ENCODE assay signal across 10 mouse cellular contexts in the genomic region with DNA sequence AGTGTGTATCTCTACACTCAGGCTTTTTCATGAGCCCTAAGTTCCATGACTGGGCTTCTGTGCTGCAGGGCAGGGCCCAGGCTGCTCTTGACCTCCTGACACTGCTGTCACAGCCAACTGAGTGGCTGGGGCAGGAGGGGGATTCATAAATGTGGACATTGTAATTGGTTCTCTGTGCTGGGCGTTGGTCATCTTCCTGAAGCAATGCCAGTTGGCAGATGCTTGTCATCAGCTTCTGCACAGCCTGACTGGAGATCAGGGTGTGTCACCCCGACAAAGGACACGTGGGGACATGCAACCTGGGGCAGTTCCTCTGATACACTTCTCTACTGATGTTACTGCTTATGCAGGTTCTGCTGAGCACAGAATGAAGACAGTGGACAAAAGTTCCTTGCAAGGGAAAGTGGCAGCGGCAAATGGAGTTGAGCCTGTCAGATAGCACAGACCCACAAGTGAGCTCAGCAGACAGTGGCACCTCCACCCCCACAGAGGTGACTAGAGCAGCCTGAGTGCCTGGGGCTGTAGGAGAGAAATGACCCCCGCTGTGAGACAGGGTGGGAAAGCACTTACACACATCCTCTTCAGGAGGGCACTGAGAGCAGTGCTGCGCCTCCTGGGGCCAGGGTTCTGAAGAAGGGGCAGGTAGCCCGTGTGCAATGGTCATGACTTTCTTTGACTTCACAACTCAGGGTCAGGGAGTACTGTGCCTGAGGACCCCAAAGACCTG. TPM values are rescaled to one million over a fixed set of nuclear protein-coding genes. Genes with fewer than 3 reads are reported as not detected.
DNase-seq lines count a peak whose midpoint lies in the region; ATAC-seq and TF ChIP-seq lines count a peak whose summit lies in the region.
"Had no signal": no experiment of that assay in that cellular context is flagged by ENCODE, and none has a peak within 500 bp of the region (broad histone marks: within the 10 kb centered on the region; RNA-seq: fewer than 3 reads in every experiment).

No protein-coding gene starts in this region.

- 0 out of 2 replicates have a peak, but pooled peaks have one; percentile 24 for TF ChIP-seq POLR2A in heart, adult 2 months (IDR thresholded peaks at IDR 0.05; ENCODE audit: insufficient read depth, low read depth, low read length)

- H3K79me2 ChIP-seq in heart, adult 2 months (replicated peaks; ENCODE audit: control insufficient read depth, insufficient read depth, low read length) = peaks cover 1% of the 10 kb centered on the region

- no peaks in the 10 kb centered on the region for H3K27me3 ChIP-seq in embryonic facial prominence, embryonic 11.5 days (ENCODE audit: control insufficient read depth, insufficient read depth, low read length)
- no peaks in the 10 kb centered on the region for H3K27me3 ChIP-seq in embryonic facial prominence, embryonic 10.5 days (replicated peaks; ENCODE audit: low read depth, poor library complexity, severe bottlenecking)
- H3K27me3 ChIP-seq in G1E (ENCODE audit: insufficient read depth, low read length) = no peaks in the 10 kb centered on the region
- no peaks in the 10 kb centered on the region for H3K27me3 ChIP-seq in heart, adult 2 months (ENCODE audit: control insufficient read depth, insufficient read depth, low read length)
- no peaks in the 10 kb centered on the region for H3K27me3 ChIP-seq in liver, embryonic 15.5 days
- H3K27me3 ChIP-seq: midbrain, embryonic 12.5 days had no signal

- no peaks in the 10 kb centered on the region for H3K4me1 ChIP-seq in embryonic facial prominence, embryonic 11.5 days (ENCODE audit: control insufficient read depth, insufficient read depth, low read length)
- H3K4me1 ChIP-seq in embryonic facial prominence, embryonic 10.5 days = peaks cover 24% of the 10 kb centered on the region
- peaks cover 70% of the 10 kb centered on the region for H3K4me1 ChIP-seq in G1E (ENCODE audit: insufficient read depth, low read depth, low read length)
- H3K4me1 ChIP-seq in heart, adult 2 months (ENCODE audit: control insufficient read depth, insufficient read depth, low read length) = peaks cover 60% of the 10 kb centered on the region
- peaks cover 94% of the 10 kb centered on the region for H3K4me1 ChIP-seq in liver, embryonic 15.5 days (replicated peaks)

- no peak overlapping the region for H3K4me3 ChIP-seq in embryonic facial prominence, embryonic 11.5 days (ENCODE audit: low read depth, low read length)
- H3K4me3 ChIP-seq in embryonic facial prominence, embryonic 10.5 days = no peak overlapping the region
- no peak overlapping the region for H3K4me3 ChIP-seq in G1E (ENCODE audit: low read depth, low read length)
- H3K4me3 ChIP-seq in heart, adult 2 months = no peak overlapping the region
- no peak overlapping the region for H3K4me3 ChIP-seq in liver, embryonic 15.5 days (replicated peaks)
- H3K4me3 ChIP-seq: erythroblast, embryonic 14.5 days; midbrain, embryonic 12.5 days had no signal

- peak overlapping the region; percentile 22; the same call in 1 of the 2 replicates for H3K9ac ChIP-seq in embryonic facial prominence, embryonic 11.5 days (replicated peaks; ENCODE audit: low read length)
- H3K9ac ChIP-seq in heart, adult 2 months (ENCODE audit: low read depth, low read length) = peak overlapping the region; percentile 41
- 0 out of 2 replicates have a peak overlapping the region, but pooled peaks have one; percentile 9 for H3K9ac ChIP-seq in liver, embryonic 15.5 days
- H3K9ac ChIP-seq: midbrain, embryonic 12.5 days had no signal

- TF ChIP-seq CTCF in G1E (IDR thresholded peaks at IDR 0.05; ENCODE audit: low read depth, low read length) = no peak
- TF ChIP-seq CTCF in heart, adult 2 months (IDR thresholded peaks at IDR 0.05) = no peak

- no peaks in the 10 kb centered on the region for H3K36me3 ChIP-seq in embryonic facial prominence, embryonic 11.5 days (replicated peaks; ENCODE audit: control insufficient read depth, insufficient read depth, low read depth, low read length)
- H3K36me3 ChIP-seq in embryonic facial prominence, embryonic 10.5 days (replicated peaks) = peaks cover 8% of the 10 kb centered on the region; the same call in 1 of the 2 replicates
- peaks cover 88% of the 10 kb centered on the region for H3K36me3 ChIP-seq in G1E (replicated peaks)
- H3K36me3 ChIP-seq in heart, adult 2 months (ENCODE audit: control insufficient read depth, insufficient read depth, low read length) = peaks cover 11% of the 10 kb centered on the region; the same call in 1 of the 2 replicates
- H3K36me3 ChIP-seq in liver, embryonic 15.5 days (replicated peaks) = peaks cover 8% of the 10 kb centered on the region; the same call in 1 of the 2 replicates
- H3K36me3 ChIP-seq: midbrain, embryonic 12.5 days had no signal

- peak; percentile 96 for TF ChIP-seq EP300 in heart, adult 2 months (IDR thresholded peaks at IDR 0.05; ENCODE audit: insufficient read depth, low read depth, low read length)

- no peak overlapping the region for H3K27ac ChIP-seq in embryonic facial prominence, embryonic 11.5 days (replicated peaks; ENCODE audit: low read depth, low read length)
- no peak overlapping the region for H3K27ac ChIP-seq in embryonic facial prominence, embryonic 10.5 days (replicated peaks)
- H3K27ac ChIP-seq in heart, adult 2 months = peak overlapping the region; percentile 74
- peak overlapping the region; percentile 64 for H3K27ac ChIP-seq in liver, embryonic 15.5 days (replicated peaks)
- H3K27ac ChIP-seq: midbrain, embryonic 12.5 days had no signal

- no peak for DNase-seq in embryonic facial prominence, embryonic 11.5 days (ENCODE audit: low spot score)
- no peak for DNase-seq in embryonic facial prominence, embryonic 10.5 days (ENCODE audit: low spot score)
- DNase-seq in G1E (ENCODE audit: low spot score) = no peak
- DNase-seq in heart, adult 2 months = peak; percentile 74 to 84
- peak; percentile 68 for DNase-seq in telencephalon, adult 2 months (ENCODE audit: low read depth, low spot score)
- DNase-seq in left cerebral cortex, postnatal 36 days (ENCODE audit: low spot score in 2 of 2) = no peak
- no peak for DNase-seq in T-cell, adult 2 months (ENCODE audit: low spot score)

- no peak for ATAC-seq in embryonic facial prominence, embryonic 11.5 days (replicated peaks; ENCODE audit: insufficient number of reproducible peaks, low FRiP score, low TSS enrichment, low read depth)
- ATAC-seq in G1E (ENCODE audit: extremely low read depth, insufficient number of reproducible peaks, low FRiP score, poor library complexity, severe bottlenecking) = peak; percentile 42; the same call in 1 of the 2 replicates
- no peak for ATAC-seq in liver, embryonic 15.5 days (ENCODE audit: insufficient read depth)

- WGBS in embryonic facial prominence, embryonic 11.5 days = 65% methylated on average over 7 of the region's 7 CpGs
- WGBS in embryonic facial prominence, embryonic 10.5 days = 69% methylated on average over 7 of the region's 7 CpGs
- WGBS in heart, adult 2 months = 29% methylated on average over 7 of the region's 7 CpGs
- 51% methylated on average over 7 of the region's 7 CpGs for WGBS in liver, embryonic 15.5 days (ENCODE audit: insufficient replicate concordance)

- no peak overlapping the region for H3K4me2 ChIP-seq in embryonic facial prominence, embryonic 11.5 days (ENCODE audit: low read depth, low read length)
- H3K4me2 ChIP-seq in liver, embryonic 15.5 days = no peak overlapping the region
- H3K4me2 ChIP-seq: midbrain, embryonic 12.5 days had no signal

- intact Hi-C loops in heart, adult 2 months (cut with DNase I) = loop anchor here (2.0 kb wide), 1 partner anchor 49 kb away; no protein-coding TSS in a partner anchor
- intact Hi-C loops in left cerebral cortex, postnatal 36 days (cut with DNase I) = no loop called here

- no peaks in the 10 kb centered on the region for H3K9me3 ChIP-seq in embryonic facial prominence, embryonic 11.5 days (replicated peaks; ENCODE audit: control insufficient read depth, low read length)
- H3K9me3 ChIP-seq in embryonic facial prominence, embryonic 10.5 days = no peaks in the 10 kb centered on the region
- no peaks in the 10 kb centered on the region for H3K9me3 ChIP-seq in G1E (replicated peaks)
- H3K9me3 ChIP-seq in liver, embryonic 15.5 days (replicated peaks) = no peaks in the 10 kb centered on the region
- H3K9me3 ChIP-seq: midbrain, embryonic 12.5 days had no signal

RNA-seq across cellular contexts. Expression of a gene that starts 22.7 kb away (rescaled TPM):
- polyA plus RNA-seq in embryonic facial prominence, embryonic 11.5 days (2014; fragmentation: Nextera tagmentation; extraction: Ambion mirVana) = 15.3 and 16.1 TPM in 2 replicates
- polyA plus RNA-seq in embryonic facial prominence, embryonic 10.5 days (2016; fragmentation: Nextera tagmentation; extraction: Ambion mirVana) = 20.8 and 21.1 TPM in 2 replicates
- total RNA-seq in G1E (2014; fragmentation: Nextera tagmentation) (20.8 and 22.7 TPM in 2 replicates), G1E (2017) (7.6 and 9.1 TPM in 2 replicates)
- polyA plus RNA-seq in G1E (2012) = 56.4 and 59.0 TPM in 2 replicates
- total RNA-seq in heart, adult 2 months (2021) = 10 to 100 TPM in 1 of 2 experiments, 1 to 10 TPM in 1; 9.6 to 12.0 TPM
- polyA plus RNA-seq in heart, adult 2 months (2012; rRNA removed) = 12.7 and 13.8 TPM in 2 replicates
- polyA plus RNA-seq in liver, embryonic 15.5 days (2015; fragmentation: Nextera tagmentation; extraction: Ambion mirVana) = 11.8 and 14.2 TPM in 2 replicates
- 10 to 100 TPM; 19.1 to 20.7 TPM for total RNA-seq in left cerebral cortex, postnatal 36 days (2021)

RNA-seq across cellular contexts. Expression of a gene that starts 32.2 kb away (rescaled TPM):
- polyA plus RNA-seq in embryonic facial prominence, embryonic 11.5 days (2014; fragmentation: Nextera tagmentation; extraction: Ambion mirVana) = 79.0 and 87.9 TPM in 2 replicates
- 184 and 187 TPM in 2 replicates for polyA plus RNA-seq in embryonic facial prominence, embryonic 10.5 days (2016; fragmentation: Nextera tagmentation; extraction: Ambion mirVana)
- total RNA-seq in G1E (2014; fragmentation: Nextera tagmentation) (22.9 and 24.4 TPM in 2 replicates), G1E (2017) (35.8 and 36.8 TPM in 2 replicates)
- 141 and 157 TPM in 2 replicates for polyA plus RNA-seq in G1E (2012)
- total RNA-seq in heart, adult 2 months (2021) = 10 to 100 TPM; 26.7 to 28.3 TPM
- 40.3 and 41.6 TPM in 2 replicates for polyA plus RNA-seq in heart, adult 2 months (2012; rRNA removed)
- polyA plus RNA-seq in liver, embryonic 15.5 days (2015; fragmentation: Nextera tagmentation; extraction: Ambion mirVana) = 43.2 and 44.7 TPM in 2 replicates
- 10 to 100 TPM; 47.5 to 53.0 TPM for total RNA-seq in left cerebral cortex, postnatal 36 days (2021)

RNA-seq across cellular contexts. Expression of a gene that starts 34.2 kb away (rescaled TPM):
- polyA plus RNA-seq in embryonic facial prominence, embryonic 11.5 days (2014; fragmentation: Nextera tagmentation; extraction: Ambion mirVana) = 47.4 and 49.9 TPM in 2 replicates
- polyA plus RNA-seq in embryonic facial prominence, embryonic 10.5 days (2016; fragmentation: Nextera tagmentation; extraction: Ambion mirVana) = 49.7 and 51.0 TPM in 2 replicates
- 180 and 189 TPM in 2 replicates for total RNA-seq in G1E (2014; fragmentation: Nextera tagmentation)
- total RNA-seq in G1E (2017) = 47.5 and 50.9 TPM in 2 replicates
- 40.0 and 49.9 TPM in 2 replicates for polyA plus RNA-seq in G1E (2012)
- total RNA-seq in heart, adult 2 months (2021) = 10 to 100 TPM; 80.4 to 99.4 TPM
- 111 and 121 TPM in 2 replicates for polyA plus RNA-seq in heart, adult 2 months (2012; rRNA removed)
- 28.9 and 30.2 TPM in 2 replicates for polyA plus RNA-seq in liver, embryonic 15.5 days (2015; fragmentation: Nextera tagmentation; extraction: Ambion mirVana)
- total RNA-seq in left cerebral cortex, postnatal 36 days (2021) = 10 to 100 TPM; 45.0 to 49.7 TPM

RNA-seq across cellular contexts. Expression of a gene that starts 34.4 kb away (rescaled TPM):
- polyA plus RNA-seq in embryonic facial prominence, embryonic 11.5 days (2014; fragmentation: Nextera tagmentation; extraction: Ambion mirVana) = 175 and 196 TPM in 2 replicates
- polyA plus RNA-seq in embryonic facial prominence, embryonic 10.5 days (2016; fragmentation: Nextera tagmentation; extraction: Ambion mirVana) = 278 and 285 TPM in 2 replicates
- total RNA-seq in G1E (2014; fragmentation: Nextera tagmentation) = 228 and 232 TPM in 2 replicates
- total RNA-seq in G1E (2017) = 206 and 221 TPM in 2 replicates
- 939 and 1,510 TPM in 2 replicates for polyA plus RNA-seq in G1E (2012)
- total RNA-seq in heart, adult 2 months (2021) = 100 to 1,000 TPM; 116 to 135 TPM
- 179 and 201 TPM in 2 replicates for polyA plus RNA-seq in heart, adult 2 months (2012; rRNA removed)
- 163 and 186 TPM in 2 replicates for polyA plus RNA-seq in liver, embryonic 15.5 days (2015; fragmentation: Nextera tagmentation; extraction: Ambion mirVana)
- 100 to 1,000 TPM; 403 to 432 TPM for total RNA-seq in left cerebral cortex, postnatal 36 days (2021)

RNA-seq across cellular contexts. Expression of a gene that starts 46.7 kb away (rescaled TPM):
- 108 and 123 TPM in 2 replicates for polyA plus RNA-seq in embryonic facial prominence, embryonic 11.5 days (2014; fragmentation: Nextera tagmentation; extraction: Ambion mirVana)
- 105 and 109 TPM in 2 replicates for polyA plus RNA-seq in embryonic facial prominence, embryonic 10.5 days (2016; fragmentation: Nextera tagmentation; extraction: Ambion mirVana)
- total RNA-seq in G1E (2014; fragmentation: Nextera tagmentation) (21.7 and 31.0 TPM in 2 replicates), G1E (2017) (51.7 and 114 TPM in 2 replicates)
- 606 and 1,025 TPM in 2 replicates for polyA plus RNA-seq in G1E (2012)
- total RNA-seq in heart, adult 2 months (2021) = 10 to 100 TPM; 34.6 to 35.8 TPM
- polyA plus RNA-seq in heart, adult 2 months (2012; rRNA removed) = 45.6 and 72.8 TPM in 2 replicates
- polyA plus RNA-seq in liver, embryonic 15.5 days (2015; fragmentation: Nextera tagmentation; extraction: Ambion mirVana) = 37.8 and 47.7 TPM in 2 replicates
- 100 to 1,000 TPM; 257 to 265 TPM for total RNA-seq in left cerebral cortex, postnatal 36 days (2021)

Comparison
In these comparisons a context has a peak if more than half of its experiments do, and no peak if none do; other contexts are left out.
1. DNase-seq: peak in heart, adult 2 months (2 of 2) and telencephalon, adult 2 months (single experiment); none in embryonic facial prominence, embryonic 11.5 days (single experiment), embryonic facial prominence, embryonic 10.5 days (single experiment), G1E (single experiment), left cerebral cortex, postnatal 36 days (0 of 2) and T-cell, adult 2 months (single experiment).
2. H3K27ac ChIP-seq: peak in heart, adult 2 months (single experiment) and liver, embryonic 15.5 days (single experiment); none in embryonic facial prominence, embryonic 11.5 days (single experiment) and embryonic facial prominence, embryonic 10.5 days (single experiment).
3. Peak in every context shown above with its lines, with median percentiles within 50 percentile points of each other: H3K9ac ChIP-seq.